Mouse (Mus musculus) intestine, embryonic 14.5 days (tissue): Measurements from ENCODE around the gene Sap25. TPM values are rescaled to one million over a fixed set of nuclear protein-coding genes. Genes with fewer than 3 reads are reported as not detected.

Experiments used
- ATAC-seq: fragments of 200-750 bp; cut with Nextera tagmentation; replicated peaks from 2 replicates; pipeline ENCODE4 v1.8.0; 2017; ENCODE audit warnings: low read depth, moderate number of reproducible peaks, moderate TSS enrichment, moderate library complexity; ENCODE audit not compliant: low FRiP score, low TSS enrichment
- DNase-seq: peaks from one replicate; pipeline ENCODE4 v3.0.0-alpha.2; 2018; ENCODE audit warnings: low spot score
- H3K27ac ChIP-seq: fragments of 300-500 bp; sonication (generic); 2 replicates; pipeline ENCODE4 v1.5.1; 2014; ENCODE audit warnings: low read depth, mild to moderate bottlenecking, control low read depth
- H3K27me3 ChIP-seq: fragments of 300-500 bp; sonication (generic); replicated peaks from 2 replicates; pipeline ENCODE4 v1.6.1; 2014; ENCODE audit warnings: low read length, control low read depth; ENCODE audit not compliant: control insufficient read depth, insufficient read depth
- H3K36me3 ChIP-seq: fragments of 300-500 bp; sonication (generic); 2 replicates; pipeline ENCODE4 v1.6.1; 2014; ENCODE audit warnings: low read length, control low read depth; ENCODE audit not compliant: control insufficient read depth, insufficient read depth
- H3K4me1 ChIP-seq: fragments of 300-500 bp; sonication (generic); replicated peaks from 2 replicates; pipeline ENCODE4 v1.6.1; 2014; ENCODE audit warnings: low read length, control low read depth, mixed read lengths; ENCODE audit not compliant: control insufficient read depth, insufficient read depth
- H3K4me2 ChIP-seq: fragments of 300-500 bp; sonication (generic); 2 replicates; pipeline ENCODE4 v1.6.1; 2014; ENCODE audit warnings: low read length
- H3K4me3 ChIP-seq: fragments of 300-500 bp; sonication (generic); 2 replicates; pipeline ENCODE4 v1.5.1; 2014; ENCODE audit warnings: low read depth, low read length, control low read depth, mixed read lengths
- H3K9ac ChIP-seq: fragments of 300-500 bp; sonication (generic); 2 replicates; pipeline ENCODE4 v1.6.1; 2014; ENCODE audit warnings: mild to moderate bottlenecking, low read length
- H3K9me3 ChIP-seq: fragments of 300-500 bp; sonication (generic); 2 replicates; pipeline ENCODE4 v1.6.1; 2016; ENCODE audit warnings: low read length, control low read depth; ENCODE audit not compliant: control insufficient read depth
- WGBS: fragments of 180-500 bp; shearing (Covaris S2); extraction: QIAGEN DNeasy Blood & Tissue Kit; methylation state at CpG from one replicate; pipeline ENCODE4 v1.1.7; 2014; 5-methylcytosine and 5-hydroxymethylcytosine counted together
- polyA plus RNA-seq: library from polyadenylated mRNA; unstranded; fragments of >200 nt; fragmentation: Nextera tagmentation; extraction: Ambion mirVana; gene quantifications from 2 replicates; pipeline ENCODE4 v1.2.1, GENCODE M21; 2014

Gene Sap25
- polyA plus RNA-seq, 1 experiment from 2014 or later: 6.9 TPM

DNA sequence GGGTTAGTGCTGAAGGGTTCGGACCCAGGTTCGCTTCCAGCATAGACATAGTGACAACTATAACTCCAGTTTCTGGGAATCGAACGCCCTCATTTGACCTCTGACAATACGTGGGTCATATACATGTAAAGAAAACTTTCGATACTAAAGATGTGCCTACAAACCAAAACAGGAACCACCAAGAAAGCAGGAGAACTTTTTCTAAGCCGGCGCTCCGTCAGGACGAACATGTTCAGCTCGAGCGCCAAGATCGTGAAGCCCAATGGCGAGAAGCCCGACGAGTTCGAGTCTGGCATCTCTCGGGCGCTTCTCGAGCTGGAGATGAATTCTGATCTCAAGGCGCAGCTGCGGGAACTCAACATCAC lies 39.8 kb upstream of the Sap25 start:
- Histone ChIP-seq H3K4me3 (peak overlapping the region; percentile 71), H3K4me1 (peaks cover 16% of the 10 kb centered on the region), H3K36me3 (peaks cover 15% of the 10 kb centered on the region), H3K27me3 (no peaks in the 10 kb centered on the region), H3K27ac (peak overlapping the region; percentile 65), H3K9ac (peak overlapping the region; percentile 43), H3K9me3 (no peaks in the 10 kb centered on the region), H3K4me2 (peak overlapping the region; percentile 52)
- WGBS: under 1% methylated on average over 22 of the region's 22 CpGs
- ATAC-seq: no peak
- peak; percentile 79 for DNase-seq

DNA sequence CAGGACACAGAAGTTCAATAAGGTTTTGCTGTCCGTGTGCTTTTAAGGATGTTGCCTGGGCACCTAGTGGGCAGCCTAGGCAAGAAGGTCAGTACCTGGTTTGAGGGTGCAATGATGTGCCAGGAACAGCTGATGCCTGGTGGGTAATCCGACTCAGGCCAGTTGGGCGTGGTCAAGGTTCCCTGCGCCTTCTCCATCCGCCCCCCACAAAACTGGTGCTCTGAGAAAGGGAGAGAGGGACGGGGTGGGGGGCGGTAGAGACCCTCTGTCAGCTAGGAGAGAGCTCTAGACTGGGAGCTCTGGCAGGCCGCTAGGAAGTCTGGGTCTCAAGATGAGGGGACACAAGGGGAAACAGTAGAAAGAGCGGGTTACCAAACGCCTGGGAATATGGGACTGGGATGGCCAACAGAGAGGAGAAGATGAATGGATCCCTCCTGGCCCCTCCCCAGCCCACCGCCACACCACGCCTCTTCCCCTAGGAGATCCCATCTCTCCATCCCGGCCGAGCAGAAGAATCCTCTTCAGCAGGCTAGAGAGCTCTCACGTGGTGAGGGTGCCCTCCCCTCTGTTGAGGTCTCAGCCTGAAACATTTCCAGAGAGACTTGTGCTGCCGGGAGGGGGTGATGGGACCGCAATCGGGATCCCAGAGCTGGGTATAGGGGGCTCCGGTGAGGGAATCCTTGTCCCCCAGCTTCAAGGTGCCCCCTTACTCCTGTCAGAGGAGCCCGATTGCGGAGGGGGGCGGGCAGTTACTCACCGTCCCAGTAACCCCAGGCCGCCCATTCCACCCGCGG lies 33.1 kb upstream of the Sap25 start:
- Histone ChIP-seq H3K4me1 (peaks cover 48% of the 10 kb centered on the region), H3K4me2 (peak overlapping the region; percentile 47), H3K27me3 (no peaks in the 10 kb centered on the region), H3K9ac (0 out of 2 replicates have a peak overlapping the region, but pooled peaks have one; percentile 29), H3K4me3 (peak overlapping the region; percentile 8; the same call in 1 of the 2 replicates), H3K9me3 (no peaks in the 10 kb centered on the region), H3K36me3 (peaks cover 24% of the 10 kb centered on the region), H3K27ac (no peak overlapping the region)
- ATAC-seq (peak; percentile 29; the same call in 1 of the 2 replicates), DNase-seq (no peak)
- 19% methylated on average over 26 of the region's 26 CpGs for WGBS

DNA sequence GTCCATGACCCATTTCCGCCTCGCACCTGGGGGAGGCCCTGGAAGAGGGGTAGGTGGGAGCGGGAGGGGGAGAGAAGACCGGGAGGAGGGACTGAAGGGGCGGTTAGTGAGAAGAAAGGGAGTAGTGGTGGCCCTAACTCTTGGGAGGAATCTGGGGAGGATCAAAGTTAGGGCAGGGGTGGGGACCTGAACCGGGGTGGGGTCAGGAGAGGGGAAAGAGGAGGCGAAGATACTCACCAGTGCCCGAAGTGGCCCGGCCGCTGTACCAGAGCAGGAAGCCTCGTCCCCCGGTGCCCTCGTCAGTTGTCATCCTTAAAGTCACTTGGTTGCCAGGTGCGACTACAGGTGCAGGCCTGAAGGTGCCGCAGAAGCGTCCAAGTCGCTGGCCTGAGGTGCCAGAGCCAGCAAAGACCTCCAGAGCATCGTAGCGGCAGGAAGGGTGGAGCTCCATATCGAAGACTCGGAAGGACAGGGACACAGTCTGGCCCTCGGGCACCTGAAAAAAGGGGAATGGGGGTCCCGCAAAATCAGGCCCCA lies 32.4 kb upstream of the Sap25 start:
- Histone ChIP-seq H3K36me3 (peaks cover 23% of the 10 kb centered on the region), H3K4me3 (peak overlapping the region; percentile 8; the same call in 1 of the 2 replicates), H3K27ac (no peak overlapping the region), H3K9ac (0 out of 2 replicates have a peak overlapping the region, but pooled peaks have one; percentile 22), H3K4me2 (peak overlapping the region; percentile 47), H3K9me3 (no peaks in the 10 kb centered on the region), H3K4me1 (peaks cover 50% of the 10 kb centered on the region), H3K27me3 (no peaks in the 10 kb centered on the region)
- no peak for DNase-seq
- ATAC-seq: no peak
- 17% methylated on average over 21 of the region's 23 CpGs for whole genome bisulfite sequencing

DNA sequence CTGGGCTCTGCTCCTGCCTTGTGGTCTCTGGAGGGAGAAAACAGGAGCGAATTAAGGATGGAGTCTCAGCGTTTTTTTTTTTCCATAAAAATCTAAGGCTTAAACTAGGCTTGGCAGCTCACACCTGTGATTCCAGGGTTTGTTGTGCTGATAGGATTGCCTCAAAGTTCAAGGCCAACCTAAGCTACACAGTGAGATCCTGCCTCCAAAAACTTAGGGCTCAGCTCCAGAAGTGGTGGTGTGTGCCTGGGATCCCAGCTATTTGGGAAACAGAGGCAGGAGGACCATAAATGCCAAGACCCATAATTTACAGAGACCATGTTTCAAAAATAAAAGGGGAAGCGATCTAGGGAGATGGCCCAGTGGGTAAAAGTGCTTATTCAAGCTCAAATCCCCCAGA lies 31.8 kb upstream of the Sap25 start:
- ATAC-seq (no peak), DNase-seq (no peak)
- Histone ChIP-seq H3K4me1 (peaks cover 52% of the 10 kb centered on the region), H3K4me2 (peak overlapping the region; percentile 56; the same call in 1 of the 2 replicates), H3K27ac (no peak overlapping the region), H3K9ac (no peak overlapping the region), H3K9me3 (no peaks in the 10 kb centered on the region), H3K36me3 (peaks cover 17% of the 10 kb centered on the region), H3K27me3 (no peaks in the 10 kb centered on the region), H3K4me3 (no peak overlapping the region)
- 61% methylated on average over 3 of the region's 3 CpGs for WGBS

DNA sequence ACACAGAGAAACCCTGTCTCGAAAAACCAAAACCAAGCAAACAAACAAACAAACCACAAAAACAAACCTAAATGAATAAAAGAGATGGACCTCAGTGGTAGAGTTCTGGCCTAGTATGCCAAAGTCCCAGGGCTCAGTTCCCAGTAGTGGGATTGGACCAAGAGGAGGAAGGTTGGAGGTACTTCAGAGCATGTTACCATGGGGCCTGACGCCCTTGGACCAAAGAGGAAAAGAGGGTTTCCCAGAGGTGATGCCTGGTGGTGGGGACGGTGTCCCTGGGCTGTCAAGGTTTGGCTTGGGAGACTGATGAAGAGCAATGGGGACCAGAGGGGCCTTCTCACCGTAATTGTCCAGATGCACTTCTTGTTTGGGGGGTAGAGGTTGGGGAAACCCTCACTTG lies 31.1 kb upstream of the Sap25 start:
- peaks cover 52% of the 10 kb centered on the region for H3K4me1 ChIP-seq
- 55% methylated on average over 4 of the region's 4 CpGs for WGBS
- no peaks in the 10 kb centered on the region for H3K9me3 ChIP-seq

DNA sequence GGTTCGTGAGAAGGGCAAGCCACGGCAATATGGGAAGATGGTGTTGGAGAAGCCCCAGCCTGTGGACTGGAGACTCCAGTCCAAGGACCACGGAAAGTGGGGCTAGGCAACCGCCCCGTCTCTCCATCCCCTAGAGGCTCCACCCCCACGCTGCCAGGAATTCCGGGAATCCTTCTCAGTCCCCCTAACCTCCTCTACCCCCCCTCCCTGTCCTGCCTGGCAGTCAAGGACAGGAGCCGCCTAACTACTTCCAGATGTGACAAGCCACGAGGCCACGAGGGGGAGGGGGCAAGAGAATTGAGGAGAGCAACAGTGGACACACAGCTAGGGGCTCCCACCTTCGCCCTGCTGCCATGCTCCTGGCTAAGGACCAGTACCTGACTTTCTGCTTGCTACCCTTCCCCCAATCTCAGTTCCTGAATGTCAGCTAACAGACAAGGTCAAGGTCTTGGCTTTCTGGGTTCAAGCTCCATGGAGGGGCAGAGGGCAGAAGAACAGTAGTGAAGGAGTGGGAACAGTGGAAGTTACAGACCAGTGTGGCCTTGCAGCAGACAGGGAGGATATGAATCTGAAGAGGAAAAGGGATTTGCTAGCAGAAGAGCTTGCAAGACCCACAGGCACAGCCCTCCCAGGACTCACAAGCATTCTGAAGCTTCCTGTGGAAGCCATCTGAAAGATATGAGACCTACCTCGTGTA lies 30.4 kb upstream of the Sap25 start:
- Histone ChIP-seq H3K9me3 (no peaks in the 10 kb centered on the region), H3K4me2 (peak overlapping the region; percentile 56), H3K9ac (peak overlapping the region; percentile 33), H3K4me1 (peaks cover 52% of the 10 kb centered on the region), H3K27ac (peak overlapping the region; percentile 83), H3K27me3 (no peaks in the 10 kb centered on the region), H3K4me3 (peak overlapping the region; percentile 29), H3K36me3 (peaks cover 10% of the 10 kb centered on the region)
- ATAC-seq (0 out of 2 replicates have a peak, but pooled peaks have one; percentile 9), DNase-seq (peak; percentile 76)
- 5% methylated on average over 12 of the region's 12 CpGs for WGBS

More for the DNA sequence above, 31.1 kb upstream of the Sap25 start:
- peak overlapping the region; percentile 83; the same call in 1 of the 2 replicates for H3K27ac ChIP-seq
- H3K36me3 ChIP-seq: peaks cover 14% of the 10 kb centered on the region
- H3K9ac ChIP-seq: 0 out of 2 replicates have a peak overlapping the region, but pooled peaks have one; percentile 17
- DNase-seq (no peak), ATAC-seq (no peak)
- H3K4me3 ChIP-seq: peak overlapping the region; percentile 29
- no peaks in the 10 kb centered on the region for H3K27me3 ChIP-seq
- H3K4me2 ChIP-seq: peak overlapping the region; percentile 56

DNA sequence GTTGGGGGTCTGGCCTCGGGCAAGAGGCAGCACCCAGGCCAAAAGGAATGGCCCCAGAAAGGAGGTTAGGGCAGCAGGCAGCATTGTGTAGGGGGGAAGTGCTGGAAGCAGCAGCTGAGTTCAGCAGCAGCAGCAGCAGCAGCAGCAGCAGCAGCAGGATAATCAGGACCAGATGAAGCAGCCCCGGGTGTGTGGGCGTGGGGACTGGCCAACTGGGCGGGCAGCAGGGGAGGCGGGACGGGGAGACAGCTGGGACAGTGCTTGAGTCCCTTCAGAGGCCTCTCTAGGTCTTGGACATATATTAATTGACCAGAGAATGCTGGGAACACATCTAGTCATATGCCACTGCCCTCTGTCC lies 29.9 kb upstream of the Sap25 start:
- Histone ChIP-seq H3K4me2 (peak overlapping the region; percentile 56), H3K27ac (peak overlapping the region; percentile 83), H3K4me1 (peaks cover 52% of the 10 kb centered on the region), H3K4me3 (peak overlapping the region; percentile 29), H3K9me3 (no peaks in the 10 kb centered on the region), H3K27me3 (no peaks in the 10 kb centered on the region), H3K36me3 (peaks cover 10% of the 10 kb centered on the region), H3K9ac (peak overlapping the region; percentile 33)
- ATAC-seq (no peak), DNase-seq (no peak)
- WGBS: 9% methylated on average over 6 of the region's 6 CpGs

DNA sequence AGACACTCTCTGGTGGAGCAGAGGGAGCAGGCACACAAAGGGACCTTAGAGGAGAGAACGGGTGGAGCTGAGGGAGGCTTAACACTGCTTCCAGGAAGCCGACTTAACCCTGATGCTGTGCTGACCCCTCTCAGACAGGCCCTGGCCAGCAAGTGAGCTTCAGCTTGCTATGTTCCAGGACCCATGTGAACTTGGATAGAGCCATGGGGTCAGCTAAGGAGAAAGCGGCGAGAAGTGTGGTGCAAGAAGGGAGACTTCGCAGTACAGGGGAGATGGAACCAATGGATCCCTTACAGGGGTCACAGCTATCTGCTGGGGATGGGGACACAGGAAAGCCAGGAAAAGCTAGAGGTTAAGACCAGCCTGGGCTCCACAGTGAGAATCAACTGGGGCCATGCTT lies 28.1 kb upstream of the Sap25 start:
- ATAC-seq: no peak

More for the DNA sequence above, 28.1 kb upstream of the Sap25 start:
- 71% methylated on average over 5 of the region's 5 CpGs for WGBS
- Histone ChIP-seq H3K4me3 (no peak overlapping the region), H3K4me2 (no peak overlapping the region), H3K36me3 (no peaks in the 10 kb centered on the region), H3K27me3 (no peaks in the 10 kb centered on the region), H3K9me3 (no peaks in the 10 kb centered on the region), H3K9ac (no peak overlapping the region), H3K27ac (no peak overlapping the region; the same call in 1 of the 2 replicates), H3K4me1 (peaks cover 49% of the 10 kb centered on the region)
- DNase-seq: no peak
